Mouse (Mus musculus) testis, adult 2 months (tissue): ENCODE data around the gene Catsperd.

Source experiments
- CTCF ChIP-seq: fragments of 200-500 bp; IDR thresholded peaks from 2 replicates; pipeline ENCODE4 v1.5.1; 2012; ENCODE audit warnings: low read depth, mild to moderate bottlenecking, inconsistent platforms, low read length, moderate library complexity; ENCODE audit not compliant: control insufficient read depth, insufficient read depth, insufficient replicate concordance
- POLR2A ChIP-seq: fragments of 200-500 bp; IDR thresholded peaks from 2 replicates; pipeline ENCODE4 v1.6.1; 2012; ENCODE audit warnings: low read depth, mild to moderate bottlenecking, inconsistent platforms, low read length, moderate library complexity; ENCODE audit not compliant: control insufficient read depth

- no peak for TF ChIP-seq CTCF
- TF ChIP-seq POLR2A = no peak
These were observed 27.4 kb downstream of the Catsperd start for GRCm38 (mm10) chr17:56655311-56655710.
